Mouse (Mus musculus) ES-Bruce4 (cell line): ENCODE measurements around the gene Tshz2.

Source experiments
- CTCF ChIP-seq: IDR thresholded peaks from one replicate; pipeline ENCODE4 v1.8.1; 2011; ENCODE audit warnings: low read depth, low read length
- POLR2A ChIP-seq: IDR thresholded peaks from one replicate; pipeline ENCODE4 v1.8.1; 2011; ENCODE audit warnings: low read length; ENCODE audit not compliant: insufficient read depth

DNA sequence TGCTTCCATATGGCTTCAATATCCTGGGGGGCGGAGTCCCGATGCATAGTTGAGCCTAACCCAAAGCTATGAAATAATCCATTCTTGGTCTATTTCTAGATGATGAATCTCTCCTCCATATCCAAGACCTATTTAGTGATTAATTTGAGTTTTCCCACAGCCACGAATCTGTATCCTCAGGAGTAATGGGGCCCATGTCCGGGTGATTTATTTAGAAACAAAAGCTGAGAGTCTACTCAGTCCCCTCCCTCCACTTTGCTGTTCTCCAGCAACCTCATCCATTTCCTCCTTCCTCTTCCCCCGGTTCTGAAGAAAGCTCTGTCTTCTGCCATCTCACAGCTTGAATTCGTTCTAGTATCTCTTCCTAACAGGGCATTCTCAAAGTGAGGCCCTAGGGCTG lies 125.3 kb downstream of the Tshz2 start:
- no peak for TF ChIP-seq CTCF
- no peak for TF ChIP-seq POLR2A
